Mouse (Mus musculus): Measurements from ENCODE around the gene Chil1. TPM values are rescaled to one million over a fixed set of nuclear protein-coding genes. Genes with fewer than 3 reads are reported as not detected.

Chil1 gene
- polyA plus RNA-seq (2014; fragmentation: Nextera tagmentation; extraction: Ambion mirVana), result 0.81 and 3.2 TPM in 2 replicates

DNA sequence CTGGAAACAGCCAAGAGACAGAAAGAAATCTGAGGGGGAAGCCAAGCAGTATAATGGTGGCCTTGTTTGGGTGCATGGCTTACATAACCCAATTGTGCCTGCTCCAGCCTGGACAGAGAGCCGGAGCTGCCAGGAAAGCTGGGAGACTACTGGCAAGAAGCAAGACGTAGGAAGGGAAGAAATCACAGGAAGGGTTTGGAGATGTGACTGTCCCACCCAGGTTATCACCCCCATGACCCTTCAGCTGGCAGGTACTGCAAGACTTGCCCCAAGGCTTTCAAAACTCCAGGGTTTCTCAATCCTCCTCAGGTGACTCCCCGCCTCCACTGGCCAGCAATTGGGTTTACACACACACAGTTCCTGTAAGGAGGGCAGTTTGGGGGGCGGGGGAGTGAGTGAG, at the start of gene Chil1:
Gene Chil1, plus strand, starts transcription at position 152 of the 400 bp plus-strand sequence.
- DNase-seq (ENCODE audit: low spot score) (no peak), ATAC-seq (ENCODE audit: insufficient read depth, low FRiP score, low TSS enrichment) (no peak)
- Histone ChIP-seq H3K4me1 (ENCODE audit: control insufficient read depth, insufficient read depth, low read length) (no peaks in the 10 kb centered on the region), H3K4me3 (ENCODE audit: low read depth, low read length) (no peak within 1 kb of the TSS), H3K27ac (ENCODE audit: low read depth, low read length) (no peak within 1 kb of the TSS), H3K9me3 (ENCODE audit: control insufficient read depth, low read length) (no peaks in the 10 kb centered on the region), H3K36me3 (ENCODE audit: control insufficient read depth, insufficient read depth, low read length) (no peaks in the 10 kb centered on the region), H3K4me2 (ENCODE audit: low read depth) (no peak within 1 kb of the TSS), H3K27me3 (ENCODE audit: control insufficient read depth, insufficient read depth, low read length) (no peaks in the 10 kb centered on the region), H3K9ac (ENCODE audit: low read length) (no peak within 1 kb of the TSS)
- WGBS, result 64% methylated on average over 4 of the region's 4 CpGs

DNA sequence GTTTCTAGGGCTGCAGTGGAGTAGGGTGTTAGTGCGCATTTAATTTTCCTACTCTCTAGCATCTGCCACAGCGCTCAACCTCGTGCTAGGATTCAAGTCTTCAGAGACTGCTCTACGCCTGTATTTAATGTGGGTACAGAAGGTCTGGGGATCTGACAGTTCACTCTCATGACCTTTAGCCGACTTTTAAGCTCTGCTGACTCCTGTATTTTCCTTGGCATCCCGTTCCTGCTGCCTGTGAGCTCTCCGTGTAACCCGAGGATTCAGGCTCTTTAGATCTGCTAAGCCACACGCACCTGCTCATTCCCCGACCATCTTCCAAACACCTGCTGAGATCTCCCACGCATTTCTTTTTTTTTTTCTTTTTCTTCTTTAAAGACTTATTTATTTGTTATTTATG, 48.7 kb upstream of the Chil1 start:
- Histone ChIP-seq H3K36me3 (ENCODE audit: control insufficient read depth, insufficient read depth, low read length) (no peaks in the 10 kb centered on the region), H3K9ac (ENCODE audit: low read length) (no peak overlapping the region), H3K27ac (ENCODE audit: low read depth, low read length) (no peak overlapping the region), H3K4me3 (ENCODE audit: low read depth, low read length) (no peak overlapping the region), H3K4me1 (ENCODE audit: control insufficient read depth, insufficient read depth, low read length) (no peaks in the 10 kb centered on the region), H3K9me3 (ENCODE audit: control insufficient read depth, low read length) (no peaks in the 10 kb centered on the region), H3K4me2 (ENCODE audit: low read depth) (no peak overlapping the region), H3K27me3 (ENCODE audit: control insufficient read depth, insufficient read depth, low read length) (no peaks in the 10 kb centered on the region)
- ATAC-seq (ENCODE audit: insufficient read depth, low FRiP score, low TSS enrichment), result no peak
- 70% methylated on average over 11 of the region's 11 CpGs for WGBS
- no peak for DNase-seq (ENCODE audit: low spot score)

- H3K36me3 ChIP-seq (ENCODE audit: control insufficient read depth, insufficient read depth, low read length), result no peaks in the 10 kb centered on the region
- no peaks in the 10 kb centered on the region for H3K27me3 ChIP-seq (ENCODE audit: control insufficient read depth, insufficient read depth, low read length)
- 60% methylated on average over 3 of the region's 3 CpGs for WGBS
- H3K9me3 ChIP-seq (ENCODE audit: control insufficient read depth, low read length), result no peaks in the 10 kb centered on the region
- H3K9ac ChIP-seq (ENCODE audit: low read length), result no peak overlapping the region
- ATAC-seq (ENCODE audit: insufficient read depth, low FRiP score, low TSS enrichment) (no peak), DNase-seq (ENCODE audit: low spot score) (no peak)
- H3K27ac ChIP-seq (ENCODE audit: low read depth, low read length), result no peak overlapping the region
- H3K4me2 ChIP-seq (ENCODE audit: low read depth), result no peak overlapping the region
- no peak overlapping the region for H3K4me3 ChIP-seq (ENCODE audit: low read depth, low read length)
- H3K4me1 ChIP-seq (ENCODE audit: control insufficient read depth, insufficient read depth, low read length), result no peaks in the 10 kb centered on the region
Measured at GRCm38 (mm10) chr1:134136351-134136750, 45.6 kb upstream of the Chil1 start.

DNA sequence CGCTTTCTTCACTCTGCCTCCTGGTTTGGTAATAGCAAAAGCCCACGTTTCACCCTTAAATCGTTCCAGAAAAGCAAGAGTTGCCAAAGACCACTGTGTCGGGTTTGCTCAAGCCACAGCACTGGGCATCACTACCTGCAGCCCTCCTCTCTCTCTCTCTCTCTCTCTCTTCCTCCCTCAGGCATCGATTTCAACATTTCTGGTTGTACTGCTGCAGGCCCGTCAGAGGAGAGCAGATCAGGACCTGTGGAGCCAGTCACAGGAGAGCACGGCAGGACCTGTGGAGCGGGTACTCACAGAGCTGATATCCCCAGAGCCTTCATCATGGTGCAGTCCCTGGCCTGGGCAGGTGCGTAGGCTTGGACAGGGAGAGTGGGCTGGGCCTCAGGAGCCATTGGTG, 43.6 kb upstream of the Chil1 start:
- 80% methylated on average over 9 of the region's 9 CpGs for WGBS
- no peak for ATAC-seq (ENCODE audit: insufficient read depth, low FRiP score, low TSS enrichment)

GRCm38 (mm10) chr1:134142363-134142794, 39.6 kb upstream of the Chil1 start:
- Histone ChIP-seq H3K4me1 (ENCODE audit: control insufficient read depth, insufficient read depth, low read length) (no peaks in the 10 kb centered on the region), H3K27me3 (ENCODE audit: control insufficient read depth, insufficient read depth, low read length) (no peaks in the 10 kb centered on the region), H3K4me2 (ENCODE audit: low read depth) (no peak overlapping the region), H3K9me3 (ENCODE audit: control insufficient read depth, low read length) (no peaks in the 10 kb centered on the region), H3K36me3 (ENCODE audit: control insufficient read depth, insufficient read depth, low read length) (no peaks in the 10 kb centered on the region), H3K27ac (ENCODE audit: low read depth, low read length) (no peak overlapping the region), H3K4me3 (ENCODE audit: low read depth, low read length) (no peak overlapping the region), H3K9ac (ENCODE audit: low read length) (no peak overlapping the region)
- DNase-seq (ENCODE audit: low spot score) (peak; percentile 38), ATAC-seq (ENCODE audit: insufficient read depth, low FRiP score, low TSS enrichment) (no peak)
- WGBS, result 40% methylated on average over 4 of the region's 4 CpGs

More for the DNA sequence above, 43.6 kb upstream of the Chil1 start:
- H3K9me3 ChIP-seq (ENCODE audit: control insufficient read depth, low read length), result no peaks in the 10 kb centered on the region
- H3K36me3 ChIP-seq (ENCODE audit: control insufficient read depth, insufficient read depth, low read length), result no peaks in the 10 kb centered on the region
- H3K9ac ChIP-seq (ENCODE audit: low read length), result no peak overlapping the region
- H3K27me3 ChIP-seq (ENCODE audit: control insufficient read depth, insufficient read depth, low read length), result no peaks in the 10 kb centered on the region
- no peak overlapping the region for H3K27ac ChIP-seq (ENCODE audit: low read depth, low read length)
- no peak overlapping the region for H3K4me2 ChIP-seq (ENCODE audit: low read depth)
- no peak overlapping the region for H3K4me3 ChIP-seq (ENCODE audit: low read depth, low read length)
- DNase-seq (ENCODE audit: low spot score), result no peak
- H3K4me1 ChIP-seq (ENCODE audit: control insufficient read depth, insufficient read depth, low read length), result no peaks in the 10 kb centered on the region

DNA sequence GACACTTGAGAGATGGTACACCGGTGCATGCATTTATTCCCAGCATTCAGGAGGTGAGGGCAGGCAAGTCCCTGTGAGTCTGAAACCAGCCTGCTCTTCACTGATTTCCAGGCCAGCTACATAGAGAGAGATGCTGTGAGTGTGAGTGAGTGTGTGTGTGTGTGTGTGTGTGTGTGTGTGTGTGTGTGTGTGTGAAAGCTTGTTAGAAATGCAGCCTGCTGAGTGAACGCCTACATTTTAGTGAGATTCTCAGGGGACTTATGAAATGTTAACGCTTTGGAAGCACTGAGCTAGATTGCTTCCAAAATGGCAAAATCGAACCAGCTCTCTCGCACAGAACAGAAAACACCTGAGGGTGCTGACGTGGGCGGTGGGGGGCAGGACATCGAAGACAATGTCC, 35.9 kb upstream of the Chil1 start:
- no peak for DNase-seq (ENCODE audit: low spot score)
- Histone ChIP-seq H3K9ac (ENCODE audit: low read length) (no peak overlapping the region), H3K4me1 (ENCODE audit: control insufficient read depth, insufficient read depth, low read length) (no peaks in the 10 kb centered on the region), H3K27ac (ENCODE audit: low read depth, low read length) (no peak overlapping the region), H3K9me3 (ENCODE audit: control insufficient read depth, low read length) (no peaks in the 10 kb centered on the region), H3K36me3 (ENCODE audit: control insufficient read depth, insufficient read depth, low read length) (no peaks in the 10 kb centered on the region), H3K4me3 (ENCODE audit: low read depth, low read length) (no peak overlapping the region), H3K27me3 (ENCODE audit: control insufficient read depth, insufficient read depth, low read length) (no peaks in the 10 kb centered on the region), H3K4me2 (ENCODE audit: low read depth) (no peak overlapping the region)
- ATAC-seq (ENCODE audit: insufficient read depth, low FRiP score, low TSS enrichment), result no peak
- 83% methylated on average over 8 of the region's 8 CpGs for WGBS

DNA sequence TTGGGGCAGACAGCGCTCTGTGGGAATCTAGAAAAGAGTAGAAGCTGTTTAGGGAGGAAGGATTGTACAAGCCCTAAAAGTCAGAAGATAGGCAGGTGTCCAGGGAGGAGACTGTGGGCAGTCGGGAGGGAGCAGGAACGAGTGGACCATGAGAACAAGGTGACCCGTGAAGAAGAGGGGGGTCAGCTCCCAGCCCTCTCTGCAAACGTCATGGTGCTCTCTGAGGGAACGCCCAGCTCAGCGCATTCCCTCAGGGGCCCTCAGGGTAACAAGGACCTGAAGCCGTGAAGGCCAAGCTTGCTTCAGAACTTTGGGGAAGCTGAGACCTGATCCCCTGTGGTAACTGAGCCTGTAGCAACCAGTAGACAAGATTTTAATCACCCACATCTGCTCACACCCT, 31.9 kb upstream of the Chil1 start:
- Histone ChIP-seq H3K9me3 (ENCODE audit: control insufficient read depth, low read length) (no peaks in the 10 kb centered on the region), H3K27ac (ENCODE audit: low read depth, low read length) (no peak overlapping the region), H3K36me3 (ENCODE audit: control insufficient read depth, insufficient read depth, low read length) (no peaks in the 10 kb centered on the region), H3K9ac (ENCODE audit: low read length) (no peak overlapping the region), H3K4me2 (ENCODE audit: low read depth) (no peak overlapping the region), H3K4me3 (ENCODE audit: low read depth, low read length) (no peak overlapping the region), H3K27me3 (ENCODE audit: control insufficient read depth, insufficient read depth, low read length) (no peaks in the 10 kb centered on the region), H3K4me1 (ENCODE audit: control insufficient read depth, insufficient read depth, low read length) (no peaks in the 10 kb centered on the region)
- ATAC-seq (ENCODE audit: insufficient read depth, low FRiP score, low TSS enrichment) (no peak), DNase-seq (ENCODE audit: low spot score) (no peak)
- 72% methylated on average over 8 of the region's 8 CpGs for WGBS

GRCm38 (mm10) chr1:134150745-134151144, 31.2 kb upstream of the Chil1 start:
- H3K9ac ChIP-seq (ENCODE audit: low read length), result no peak overlapping the region
- H3K27ac ChIP-seq (ENCODE audit: low read depth, low read length), result no peak overlapping the region
- WGBS, result 96% methylated on average over 9 of the region's 9 CpGs
- H3K4me2 ChIP-seq (ENCODE audit: low read depth), result no peak overlapping the region
- DNase-seq (ENCODE audit: low spot score) (no peak), ATAC-seq (ENCODE audit: insufficient read depth, low FRiP score, low TSS enrichment) (no peak)
- no peaks in the 10 kb centered on the region for H3K4me1 ChIP-seq (ENCODE audit: control insufficient read depth, insufficient read depth, low read length)
- no peak overlapping the region for H3K4me3 ChIP-seq (ENCODE audit: low read depth, low read length)
- H3K27me3 ChIP-seq (ENCODE audit: control insufficient read depth, insufficient read depth, low read length), result no peaks in the 10 kb centered on the region
- no peaks in the 10 kb centered on the region for H3K9me3 ChIP-seq (ENCODE audit: control insufficient read depth, low read length)
- no peaks in the 10 kb centered on the region for H3K36me3 ChIP-seq (ENCODE audit: control insufficient read depth, insufficient read depth, low read length)

- ATAC-seq (ENCODE audit: insufficient read depth, low FRiP score, low TSS enrichment), result peak; percentile 78; the same call in 1 of the 2 replicates
- no peak overlapping the region for H3K4me3 ChIP-seq (ENCODE audit: low read depth, low read length)
- WGBS, result 35% methylated on average over 13 of the region's 13 CpGs
- DNase-seq (ENCODE audit: low spot score), result peak; percentile 82
- H3K9me3 ChIP-seq (ENCODE audit: control insufficient read depth, low read length), result no peaks in the 10 kb centered on the region
- no peak overlapping the region for H3K27ac ChIP-seq (ENCODE audit: low read depth, low read length)
- no peaks in the 10 kb centered on the region for H3K4me1 ChIP-seq (ENCODE audit: control insufficient read depth, insufficient read depth, low read length)
- H3K36me3 ChIP-seq (ENCODE audit: control insufficient read depth, insufficient read depth, low read length), result no peaks in the 10 kb centered on the region
- H3K27me3 ChIP-seq (ENCODE audit: control insufficient read depth, insufficient read depth, low read length), result no peaks in the 10 kb centered on the region
- H3K4me2 ChIP-seq (ENCODE audit: low read depth), result no peak overlapping the region
- H3K9ac ChIP-seq (ENCODE audit: low read length), result no peak overlapping the region
Measured at GRCm38 (mm10) chr1:134151655-134152412, 30.1 kb upstream of the Chil1 start.

All from neural tube, embryonic 11.5 days (tissue).